Mouse (Mus musculus) urinary bladder, adult 18-20 months (tissue): ENCODE data around the gene Gm7030.
A peak's percentile ranks its signal among the peaks of the same experiment; 100 is the strongest.
"Not testable (repeated sequence)": the region's sequence is repeated elsewhere in the genome, so short reads cannot be mapped to it uniquely, and the experiment has no call there.

Experiments
- DNase-seq, 2 experiments: peaks; one replicate each; pipeline ENCODE4 v3.0.0; 2022; ENCODE audit warnings: low spot score in 2 of 2, mixed read lengths in 2 of 2

Gm7030 gene

DNA sequence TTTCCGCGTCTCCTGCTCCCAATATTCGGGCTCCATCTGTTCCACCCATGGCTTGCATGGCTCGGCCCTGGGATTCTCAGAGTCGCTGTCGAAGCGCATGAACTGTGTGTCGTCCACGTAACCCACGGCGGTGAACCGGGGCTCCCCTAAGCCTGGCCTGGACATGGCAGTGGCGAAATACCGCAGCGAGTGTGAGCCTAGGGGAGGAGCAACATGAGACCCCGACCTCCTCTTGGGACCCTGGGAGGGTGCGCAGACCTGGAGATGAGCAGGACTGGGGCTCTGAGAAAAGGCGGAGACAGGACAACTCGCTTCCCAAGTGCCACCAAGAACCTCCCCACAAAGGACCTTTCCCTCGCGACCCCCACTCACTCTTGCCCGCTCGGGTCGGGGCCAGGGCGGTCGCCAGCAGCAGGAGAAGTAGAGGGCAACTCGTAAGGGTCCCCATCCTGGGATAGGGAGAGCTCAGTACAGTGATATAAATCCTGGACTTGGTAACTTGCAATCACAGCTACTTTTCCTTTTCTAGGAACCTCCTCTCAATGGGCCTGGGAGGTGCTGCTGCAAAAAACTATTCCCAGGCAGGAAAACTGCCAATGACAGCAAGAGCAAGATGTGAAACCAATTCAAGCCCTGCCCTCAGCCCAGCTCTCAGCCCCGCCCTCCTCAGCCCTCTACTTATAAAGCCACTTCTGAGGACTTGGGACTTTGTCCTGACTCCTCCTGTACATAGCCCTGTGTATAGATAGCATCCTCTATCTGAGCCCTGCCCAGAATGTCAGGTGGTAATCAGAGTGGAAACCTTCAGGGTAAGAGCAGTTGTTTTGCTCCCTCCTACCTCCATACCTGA, at the start of gene Gm7030:
Gm7030 (minus strand) TSS at position 458 of the 850 bp plus-strand sequence.
- not testable (repeated sequence) for DNase-seq

DNA sequence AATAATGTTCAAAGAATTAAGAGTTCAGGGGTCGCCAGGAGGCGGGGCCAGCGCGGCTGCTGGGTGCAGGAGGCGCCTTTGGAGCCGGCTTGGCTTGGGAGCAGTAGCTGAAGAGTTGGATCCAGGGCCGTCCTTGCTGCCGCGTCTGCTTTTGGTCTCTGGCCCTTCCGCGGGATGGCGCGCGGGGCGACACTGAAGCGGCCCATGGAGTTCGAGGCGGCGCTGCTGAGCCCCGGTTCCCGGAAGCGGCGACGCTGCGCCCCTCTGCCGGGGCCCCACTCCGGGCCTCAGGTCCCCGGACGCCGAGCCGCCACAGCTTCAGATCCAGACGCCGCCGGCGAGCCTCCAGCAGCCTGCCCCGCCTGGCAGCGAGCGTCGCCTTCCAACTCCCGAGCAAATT, 49.7 kb upstream of the Gm7030 start:
- DNase-seq: not testable (repeated sequence)

DNA sequence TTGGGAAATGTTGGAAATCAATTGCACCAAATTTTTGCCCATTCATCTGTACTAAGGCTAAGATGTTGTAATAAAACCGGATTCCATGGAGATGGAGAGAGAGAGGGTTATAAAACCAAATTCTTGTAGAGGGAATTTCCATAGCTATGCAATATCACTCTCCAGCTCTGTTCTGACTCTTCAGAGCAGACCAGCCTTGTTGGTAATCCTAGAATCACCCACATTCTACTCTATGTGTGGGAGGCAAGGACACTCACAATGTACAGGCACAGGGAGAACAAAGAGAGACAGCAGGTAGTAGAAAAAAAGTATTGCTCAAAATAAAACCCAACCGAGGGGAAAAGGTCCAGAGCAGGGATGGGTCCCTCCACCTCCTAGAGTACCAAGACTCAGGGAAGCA, 46.9 kb upstream of the Gm7030 start:
- not testable (repeated sequence) for DNase-seq

DNA sequence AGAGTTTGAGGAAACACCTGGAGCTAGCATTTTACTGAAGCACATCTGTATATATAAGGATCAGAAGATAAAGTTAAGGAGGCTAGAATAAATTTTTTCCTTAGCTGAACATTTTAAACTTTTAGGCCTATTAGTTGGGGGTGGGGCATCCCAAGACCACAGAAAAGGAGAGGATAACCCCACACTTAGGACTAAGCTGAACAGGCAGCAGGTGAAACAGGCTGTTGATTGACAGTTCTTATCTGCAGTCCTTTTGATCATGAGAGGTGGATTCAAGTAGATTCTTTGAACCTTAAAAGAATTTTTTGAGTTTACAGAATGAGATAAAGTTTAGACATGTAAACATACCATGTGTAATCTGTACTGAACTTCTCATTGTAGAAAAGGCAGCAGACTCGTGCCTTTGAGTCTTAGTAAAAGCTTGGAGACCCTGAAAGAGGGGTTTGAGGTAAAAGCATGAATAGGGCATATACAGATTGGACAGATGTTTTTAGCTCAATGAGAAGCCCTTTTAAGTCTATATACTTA, 41.1 kb upstream of the Gm7030 start:
- DNase-seq: no peak

DNA sequence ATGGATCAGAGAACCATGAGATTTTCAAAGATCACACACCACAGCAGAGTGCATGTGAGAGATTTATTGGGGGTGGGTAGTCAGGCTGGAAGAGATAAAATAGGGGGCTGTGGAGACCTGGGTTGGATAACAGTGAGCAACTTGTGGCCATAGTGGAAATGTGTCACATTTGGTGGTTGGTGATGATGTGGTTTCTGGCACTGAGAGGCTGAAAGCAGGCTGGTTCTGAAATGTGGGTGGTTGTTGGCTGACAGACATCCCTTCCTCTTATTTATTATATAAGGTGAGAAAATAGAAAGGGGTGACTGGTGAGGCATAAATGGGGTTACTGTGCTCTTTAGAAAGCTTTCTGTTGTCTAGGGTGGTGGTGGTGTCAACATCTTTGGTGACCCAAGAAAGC, 40.5 kb upstream of the Gm7030 start:
- no peak for DNase-seq

DNA sequence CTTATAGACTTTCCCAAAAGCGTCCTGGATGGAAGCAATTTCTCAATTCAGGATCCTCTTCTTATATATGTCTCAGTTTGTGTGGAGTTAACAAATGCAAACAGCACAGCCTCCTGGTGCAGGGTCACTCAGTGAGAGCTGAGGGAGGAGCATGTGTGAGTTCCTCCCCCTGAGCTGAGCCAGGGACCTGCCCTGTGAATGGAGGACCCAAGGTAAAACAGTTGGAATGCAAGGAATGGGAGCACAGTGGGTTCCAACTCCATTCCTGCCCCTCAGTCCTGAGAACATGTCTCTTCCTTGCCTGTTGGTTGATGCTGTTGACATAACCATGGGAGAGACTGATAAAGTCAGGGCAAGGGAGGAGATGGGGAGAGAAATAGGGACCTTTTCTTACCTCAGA, 39.9 kb upstream of the Gm7030 start:
- not testable (repeated sequence) for DNase-seq

DNA sequence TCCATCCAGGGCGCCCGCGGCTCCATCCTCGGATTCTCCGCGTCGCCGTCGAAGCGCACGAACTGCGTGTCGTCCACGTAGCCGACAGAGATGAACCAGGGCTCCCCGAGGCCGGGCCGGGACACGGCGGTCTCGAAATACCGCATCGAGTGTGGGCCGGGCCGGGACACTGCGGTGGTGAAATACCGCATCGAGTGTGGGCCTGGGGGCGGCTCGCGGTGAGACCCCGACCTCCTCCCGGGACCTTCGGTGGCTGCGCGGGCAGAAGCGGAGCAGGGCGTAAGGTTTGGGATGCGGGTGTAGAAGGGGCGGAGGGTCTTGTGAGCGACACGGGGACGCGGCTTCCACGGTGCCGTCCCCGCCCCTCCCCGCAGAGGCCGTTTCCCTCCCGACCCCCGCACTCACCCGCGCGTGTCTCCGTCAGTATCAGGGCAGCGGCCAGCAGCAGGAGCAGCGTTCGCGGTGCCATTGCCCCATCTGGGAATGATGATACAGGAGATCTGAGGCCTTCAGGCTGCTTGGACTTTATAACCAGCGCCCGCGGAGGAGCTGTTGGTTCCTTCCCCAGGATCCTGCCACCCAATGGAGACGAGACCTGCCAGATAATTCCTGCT, 38.9 kb upstream of the Gm7030 start, which contains the start of gene Gm8909:
Gm8909 (minus strand) TSS at position 499 of the 614 bp plus-strand sequence.
- no peak for DNase-seq

DNA sequence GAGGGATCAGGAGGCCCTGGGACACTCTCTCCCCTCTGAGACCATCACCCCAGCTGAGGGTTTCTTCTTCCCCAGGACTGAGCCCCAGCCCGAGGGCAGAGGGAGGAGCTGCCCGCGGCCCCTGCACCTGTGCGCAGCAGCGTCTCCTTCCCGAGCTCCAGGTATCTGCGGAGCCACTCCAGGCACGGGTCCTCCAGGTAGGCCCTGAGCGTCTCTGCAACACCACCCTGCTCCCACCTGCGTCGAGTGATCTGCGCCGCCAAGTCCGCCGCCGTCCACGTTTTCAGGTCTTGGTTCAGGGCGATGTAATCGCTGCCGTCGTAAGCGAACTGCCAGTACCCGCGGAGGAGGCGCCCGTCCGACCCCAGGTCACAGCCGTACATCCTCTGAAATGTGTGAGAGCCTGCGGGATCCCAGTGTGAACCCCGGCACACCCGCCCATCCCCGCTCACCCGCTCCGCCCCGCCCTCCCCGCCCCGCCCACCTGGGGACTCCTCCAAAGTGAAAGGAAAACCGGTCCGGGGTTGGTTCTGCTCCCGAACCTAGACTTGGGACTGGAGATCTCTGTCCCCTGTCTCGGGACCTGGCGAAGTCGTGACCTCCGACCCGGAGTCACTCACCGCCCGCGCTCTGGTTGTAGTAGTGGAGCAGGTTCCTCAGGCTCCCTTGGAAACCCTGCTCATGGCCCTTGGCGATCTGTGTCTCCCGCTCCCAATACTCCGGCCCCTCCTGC, 38.2 kb upstream of the Gm7030 start:
- peak in 1 of 2 experiments; percentile 26 for DNase-seq

DNA sequence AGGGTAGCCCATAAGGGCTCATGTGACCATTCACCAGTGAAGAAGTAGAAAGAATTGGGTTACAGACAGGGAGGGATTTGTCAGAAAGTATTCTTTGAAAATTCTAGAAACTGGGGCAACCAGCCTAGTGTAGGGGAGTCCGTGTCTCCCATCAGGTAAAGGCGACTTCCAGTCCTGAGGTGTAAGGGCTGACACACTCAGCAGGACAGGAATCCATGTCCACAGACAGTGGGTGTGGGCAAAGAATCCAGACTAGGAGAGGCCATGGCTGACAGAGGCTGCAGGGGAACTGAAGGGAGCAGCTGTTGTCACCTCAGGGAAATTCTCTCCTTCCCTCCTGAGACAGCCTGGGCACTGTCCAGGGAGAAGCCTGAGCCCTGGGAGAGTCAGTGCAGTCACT, 37.7 kb upstream of the Gm7030 start:
- DNase-seq: not testable (repeated sequence)

DNA sequence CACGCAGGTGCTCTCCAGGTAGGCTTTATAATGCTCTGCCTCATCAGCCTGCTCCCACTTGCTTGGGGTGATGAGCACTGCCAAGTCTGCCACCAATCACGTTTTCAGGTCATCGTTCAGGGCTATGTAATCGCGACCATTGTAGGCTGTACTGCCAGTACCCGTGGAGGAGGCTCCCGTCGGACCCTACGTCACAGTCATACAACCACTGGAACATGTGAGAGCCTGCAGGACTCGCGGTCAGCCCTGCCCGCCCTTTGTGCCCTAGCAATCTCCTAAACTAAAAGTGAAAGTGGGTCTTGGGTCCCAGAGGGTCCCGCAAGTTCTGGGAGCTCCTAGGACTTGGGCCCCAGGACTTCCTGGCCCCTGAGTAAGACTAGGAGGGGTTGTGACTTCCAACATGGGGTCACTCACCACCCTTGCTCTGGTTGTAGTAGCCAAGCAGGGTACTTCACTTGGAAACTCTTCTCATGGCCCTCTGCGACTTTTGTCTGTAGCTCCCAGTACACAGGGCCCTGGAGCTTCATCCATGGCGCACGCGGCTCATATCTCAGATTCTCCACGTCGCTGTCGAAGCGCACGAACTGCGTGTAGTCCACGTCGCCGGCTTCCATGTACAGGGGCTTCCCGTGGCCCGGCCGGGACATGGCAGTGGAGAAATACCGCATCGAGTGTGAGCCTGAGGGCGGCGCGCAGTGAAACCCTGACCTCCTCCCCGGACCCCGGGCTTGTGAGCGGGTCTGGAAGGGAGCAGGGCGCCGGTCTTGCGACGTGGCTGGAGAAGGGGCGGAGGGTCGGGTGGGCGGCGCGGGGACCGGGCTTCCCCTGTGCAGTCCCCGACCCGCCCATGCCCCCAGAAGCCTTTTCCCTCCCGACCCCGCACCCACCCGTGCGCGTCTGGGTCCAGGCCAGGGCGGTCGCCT, 32.2 kb upstream of the Gm7030 start:
- no peak for DNase-seq

DNA sequence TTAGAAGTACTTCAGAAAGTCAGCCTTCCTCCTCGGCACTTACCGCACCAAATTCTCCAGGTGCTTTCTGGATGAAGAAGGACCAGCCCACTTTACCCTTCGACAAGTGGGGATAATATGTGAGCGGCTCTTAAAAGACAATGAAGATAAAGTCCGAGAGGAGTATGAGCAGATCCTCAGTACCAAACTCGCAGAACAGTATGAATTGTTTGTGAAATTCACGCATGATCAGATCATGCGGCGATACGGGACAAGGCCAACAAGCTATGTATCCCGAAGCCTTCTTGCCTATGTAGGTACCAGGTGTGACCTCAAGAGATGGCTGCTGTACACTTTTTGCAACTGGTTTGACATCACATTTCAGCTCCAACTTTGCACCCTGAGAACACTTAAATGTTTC, 29.0 kb upstream of the Gm7030 start:
- not testable (repeated sequence) for DNase-seq

DNA sequence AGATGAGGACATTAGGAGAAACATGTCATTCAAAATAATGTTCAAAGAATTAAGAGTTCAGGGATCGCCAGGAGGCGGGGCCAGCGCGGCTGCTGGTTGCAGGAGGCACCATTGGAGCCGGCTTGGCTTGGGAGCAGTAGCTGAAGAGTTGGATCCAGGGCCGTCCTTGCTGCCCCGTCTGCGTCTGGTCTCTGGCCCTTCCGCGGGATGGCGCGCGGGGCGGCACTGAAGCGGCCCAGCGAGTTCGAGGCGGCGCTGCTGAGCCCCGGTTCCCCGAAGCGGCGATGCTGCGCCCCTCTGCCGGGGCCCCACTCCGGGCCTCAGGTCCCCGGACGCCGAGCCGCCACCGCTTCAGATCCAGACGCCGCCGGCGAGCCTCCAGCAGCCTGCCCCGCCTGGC, 28.6 kb upstream of the Gm7030 start:
- DNase-seq: not testable (repeated sequence)

DNA sequence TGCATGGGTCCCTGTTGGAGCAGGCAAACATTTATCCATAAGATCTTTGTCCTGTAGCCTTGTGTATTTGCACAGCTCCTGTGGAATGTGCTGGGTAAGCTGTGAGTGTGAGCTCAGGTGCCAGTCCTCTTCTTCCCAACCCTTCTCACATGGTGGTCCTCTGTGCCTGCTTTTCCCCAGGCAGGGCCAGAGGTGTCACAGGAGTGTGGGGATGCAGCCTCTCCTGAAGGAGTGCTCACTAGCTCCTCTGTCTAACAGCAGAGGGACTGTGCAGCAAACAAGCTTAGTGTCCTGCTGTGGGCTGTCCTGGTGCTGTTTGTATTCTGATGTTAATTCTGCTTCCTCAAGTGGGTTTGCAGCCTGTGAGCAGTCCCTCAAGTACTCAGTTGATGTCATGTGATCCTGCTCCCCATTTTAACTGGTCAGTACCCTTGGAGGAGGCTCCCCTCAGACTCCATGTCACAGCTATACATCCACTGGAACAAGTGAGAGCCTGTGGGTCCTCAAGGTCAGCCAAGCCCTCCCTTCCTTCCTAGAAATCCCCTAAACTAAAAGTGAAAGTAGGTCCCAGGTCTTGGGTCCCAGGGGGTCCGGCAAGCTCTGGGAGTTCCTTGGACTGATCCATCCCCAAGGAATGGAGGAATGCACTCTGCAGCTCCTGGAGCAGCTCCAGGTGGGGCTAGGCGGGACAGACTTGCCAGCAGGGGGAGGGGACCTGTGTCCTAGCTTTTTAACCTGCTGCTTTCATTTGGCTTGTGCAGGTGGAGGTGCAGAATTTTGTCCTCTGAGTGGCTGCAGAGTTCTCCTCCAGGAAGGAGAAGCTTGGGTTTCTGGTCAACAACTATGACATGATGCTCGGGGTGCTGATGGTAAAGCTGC, 25.3 kb upstream of the Gm7030 start:
- DNase-seq: no peak

DNA sequence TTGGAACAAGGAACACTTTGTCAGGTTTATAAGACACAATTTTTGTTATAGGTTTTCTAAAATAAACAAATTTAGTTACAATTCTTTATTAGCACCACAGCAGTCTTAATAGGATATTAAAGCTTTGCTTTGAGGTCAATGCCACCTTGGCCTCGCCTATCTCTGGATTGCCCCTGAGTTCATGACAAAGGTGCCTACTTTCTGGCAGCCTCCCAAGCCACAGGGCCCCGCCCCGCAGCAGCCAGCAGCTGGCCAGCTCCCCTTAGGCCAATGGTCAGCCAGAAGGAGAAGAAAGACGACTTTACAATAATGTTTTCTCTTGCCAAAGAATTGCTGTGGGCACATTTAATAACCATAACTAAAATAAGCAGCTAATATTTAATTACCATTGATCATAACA, 22.0 kb upstream of the Gm7030 start:
- not testable (repeated sequence) for DNase-seq

DNA sequence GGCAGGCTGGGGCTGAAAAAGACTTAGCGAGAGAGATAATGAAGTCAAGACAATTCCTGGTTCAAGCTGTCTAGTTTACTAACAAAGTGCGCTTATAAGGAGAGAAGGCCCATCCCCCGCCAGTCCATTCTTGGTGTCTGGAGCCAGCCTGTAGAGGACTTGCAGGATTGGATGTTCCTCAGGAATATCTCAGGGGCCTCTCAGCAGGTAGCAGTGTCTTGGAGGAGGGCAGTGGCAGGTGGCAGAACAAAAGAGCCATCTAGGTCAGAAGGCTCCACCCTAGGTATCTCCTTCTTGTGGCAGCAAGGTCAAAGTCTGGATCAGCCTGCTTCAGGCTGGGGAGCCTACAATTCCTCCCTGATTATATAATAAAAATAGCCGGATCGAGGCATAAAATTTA, 19.2 kb upstream of the Gm7030 start:
- DNase-seq: not testable (repeated sequence)

DNA sequence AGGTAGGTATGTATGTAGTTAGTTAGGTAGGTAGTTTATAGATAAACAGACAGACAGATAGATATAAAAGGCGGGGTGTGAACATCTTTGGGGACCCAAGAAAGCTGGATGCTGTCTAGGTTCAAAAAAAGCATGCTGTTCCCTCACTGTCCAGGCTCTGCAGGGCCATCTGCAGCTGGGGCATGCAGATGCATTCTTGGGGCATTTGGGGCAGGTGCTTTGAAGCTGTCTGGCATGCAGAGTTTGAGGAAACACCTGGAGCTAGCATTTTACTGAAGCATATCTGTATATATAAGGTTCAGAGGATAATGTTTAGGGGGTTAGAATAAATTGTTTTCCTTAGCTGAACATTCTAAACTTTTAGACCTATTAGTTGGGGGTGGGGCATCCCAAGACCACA, 17.7 kb upstream of the Gm7030 start:
- not testable (repeated sequence) for DNase-seq

DNA sequence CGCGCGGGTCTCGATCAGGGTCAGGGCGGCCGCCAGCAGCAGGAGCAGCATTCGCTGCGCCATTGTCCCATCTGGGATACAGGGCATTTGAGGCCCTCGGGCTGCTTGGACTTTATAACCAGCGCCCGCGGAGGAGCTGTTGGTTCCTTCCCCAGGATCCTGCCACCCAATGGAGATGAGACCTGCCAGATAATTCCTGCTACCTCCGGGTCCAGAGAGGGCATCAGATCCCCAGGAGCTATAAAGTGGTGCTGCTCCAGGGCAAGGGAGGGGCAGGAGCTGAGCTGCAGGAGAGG, 16.6 kb upstream of the Gm7030 start:
- not testable (repeated sequence) for DNase-seq

DNA sequence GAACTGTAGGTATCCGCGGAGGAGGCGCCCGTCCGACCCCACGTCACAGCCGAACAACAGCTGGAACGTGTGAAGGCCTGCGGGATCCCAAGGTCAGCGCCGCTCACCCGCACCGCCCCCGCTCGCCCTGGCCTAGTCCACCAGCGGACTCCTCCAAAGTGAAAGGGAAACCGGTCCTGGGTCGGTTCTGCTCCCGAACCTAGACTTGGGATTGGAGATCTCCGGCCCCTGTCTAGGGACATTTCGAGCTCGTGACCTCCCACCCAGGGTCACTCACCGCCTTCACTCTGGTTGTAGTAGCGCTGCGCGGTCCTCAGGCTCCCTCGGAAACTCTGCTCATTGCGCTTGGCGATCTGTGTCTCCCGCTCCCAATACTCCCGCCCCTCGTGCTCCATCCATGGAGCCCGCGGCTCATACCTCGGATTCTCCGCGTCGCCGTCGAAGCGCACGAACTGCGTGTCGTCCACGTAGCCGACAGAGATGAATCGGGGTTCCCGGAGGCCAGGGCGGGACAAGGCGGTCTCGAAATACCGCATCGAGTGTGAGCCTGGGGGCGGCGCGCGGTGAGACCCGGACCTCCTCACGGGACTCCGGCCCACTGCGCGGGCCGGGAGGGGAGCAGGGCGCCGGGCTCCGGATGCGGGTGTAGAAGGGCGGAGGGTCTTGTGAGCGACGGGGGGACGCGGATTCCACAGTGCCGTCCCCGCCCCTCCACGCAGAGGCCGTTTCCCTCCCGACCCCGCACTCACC, 16.1 kb upstream of the Gm7030 start:
- no peak for DNase-seq

DNA sequence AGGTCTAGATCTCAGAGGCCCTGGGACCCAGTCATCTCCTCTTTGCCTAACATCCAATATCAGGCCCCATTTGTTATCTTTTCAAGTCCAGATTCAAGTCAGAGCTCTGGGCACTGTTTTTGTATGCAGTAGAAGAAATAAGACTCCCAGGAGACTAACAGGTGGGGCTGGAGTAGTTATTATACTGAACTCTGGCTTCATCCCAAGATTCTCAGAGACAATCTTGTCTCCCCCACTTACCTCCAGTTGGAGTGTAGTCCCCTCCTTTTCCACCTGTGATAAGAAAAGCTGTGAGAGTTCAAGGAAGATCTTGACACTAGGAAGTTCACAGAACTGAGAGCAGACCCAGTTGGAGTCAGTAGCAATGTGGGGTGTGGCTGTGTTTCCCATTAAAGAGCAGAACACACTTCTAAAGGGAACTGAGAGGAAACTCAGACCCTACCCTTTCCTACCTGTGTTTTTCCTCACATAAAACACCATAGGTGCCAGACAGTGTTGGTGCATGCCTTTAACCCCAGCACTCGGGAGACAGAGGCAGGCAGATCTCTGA, 7.1 kb upstream of the Gm7030 start:
- DNase-seq: not testable (repeated sequence)
